Mouse (Mus musculus) liver, embryonic 12.5 days (tissue): ENCODE measurements around the gene Hcrtr1. TPM values are rescaled to one million over a fixed set of nuclear protein-coding genes. Genes with fewer than 3 reads are reported as not detected.

Experiments used
- ATAC-seq: fragments of 200-750 bp; cut with Nextera tagmentation; 2 replicates; pipeline ENCODE4 v1.8.0; 2017; ENCODE audit warnings: moderate number of reproducible peaks, mild to moderate bottlenecking, moderate library complexity
- H3K27ac ChIP-seq: fragments of 300-500 bp; sonication (generic); 2 replicates; pipeline ENCODE4 v1.5.1; 2016; ENCODE audit warnings: mild to moderate bottlenecking
- H3K27me3 ChIP-seq: fragments of 300-500 bp; sonication (generic); replicated peaks from 2 replicates; pipeline ENCODE4 v1.6.1; 2016; ENCODE audit warnings: mild to moderate bottlenecking, moderate library complexity
- H3K36me3 ChIP-seq: fragments of 300-500 bp; sonication (generic); 2 replicates; pipeline ENCODE4 v1.6.1; 2016; ENCODE audit warnings: mild to moderate bottlenecking, moderate library complexity
- H3K4me1 ChIP-seq: fragments of 300-500 bp; sonication (generic); 2 replicates; pipeline ENCODE4 v1.6.1; 2016
- H3K4me2 ChIP-seq: fragments of 300-500 bp; sonication (generic); 2 replicates; pipeline ENCODE4 v1.6.1; 2016; ENCODE audit warnings: mild to moderate bottlenecking, moderate library complexity
- H3K4me3 ChIP-seq: fragments of 300-500 bp; sonication (generic); 2 replicates; pipeline ENCODE4 v1.5.1; 2016; ENCODE audit warnings: mild to moderate bottlenecking, moderate library complexity
- H3K9ac ChIP-seq: fragments of 300-500 bp; sonication (generic); 2 replicates; pipeline ENCODE4 v1.6.1; 2016; ENCODE audit warnings: mild to moderate bottlenecking, moderate library complexity
- H3K9me3 ChIP-seq: fragments of 300-500 bp; sonication (generic); replicated peaks from 2 replicates; pipeline ENCODE4 v1.6.1; 2016; ENCODE audit warnings: mild to moderate bottlenecking, moderate library complexity
- WGBS: fragments of 180-500 bp; shearing (Covaris S2); methylation state at CpG from one replicate; pipeline ENCODE4 v1.1.7; 2016; ENCODE audit not compliant: insufficient replicate concordance; 5-methylcytosine and 5-hydroxymethylcytosine counted together
- polyA plus RNA-seq: library from polyadenylated mRNA; unstranded; fragments of >200 nt; fragmentation: Nextera tagmentation; extraction: Ambion mirVana; gene quantifications from 2 replicates; pipeline ENCODE4 v1.2.1, GENCODE M21; 2016

The Hcrtr1 gene
- polyA plus RNA-seq, 1 experiment from 2014 or later: not detected

- Histone ChIP-seq H3K4me1 (no peaks in the 10 kb centered on the region), H3K27me3 (peaks cover 67% of the 10 kb centered on the region), H3K27ac (no peak overlapping the region), H3K9ac (no peak overlapping the region), H3K9me3 (no peaks in the 10 kb centered on the region), H3K36me3 (no peaks in the 10 kb centered on the region), H3K4me3 (no peak overlapping the region), H3K4me2 (no peak overlapping the region)
- ATAC-seq: no peak
- 49% methylated on average over 7 of the region's 7 CpGs for WGBS
Measured at GRCm38 (mm10) chr4:130084331-130084945, 54.7 kb downstream of the Hcrtr1 start.

- Histone ChIP-seq H3K27me3 (peaks cover 70% of the 10 kb centered on the region), H3K4me2 (no peak overlapping the region), H3K4me3 (no peak overlapping the region), H3K9me3 (no peaks in the 10 kb centered on the region), H3K36me3 (no peaks in the 10 kb centered on the region), H3K4me1 (no peaks in the 10 kb centered on the region), H3K9ac (no peak overlapping the region), H3K27ac (no peak overlapping the region)
- 51% methylated on average over 9 of the region's 9 CpGs for WGBS
- no peak for ATAC-seq
Measured at GRCm38 (mm10) chr4:130082211-130082610, 56.9 kb downstream of the Hcrtr1 start.

- no peak for ATAC-seq
- no peak overlapping the region for H3K4me3 ChIP-seq
- WGBS: 59% methylated on average over 19 of the region's 19 CpGs
- H3K4me1 ChIP-seq: no peaks in the 10 kb centered on the region
- no peak overlapping the region for H3K27ac ChIP-seq
- H3K36me3 ChIP-seq: no peaks in the 10 kb centered on the region
- peaks cover 76% of the 10 kb centered on the region for H3K27me3 ChIP-seq
- H3K9ac ChIP-seq: no peak overlapping the region
- no peak overlapping the region for H3K4me2 ChIP-seq
- no peaks in the 10 kb centered on the region for H3K9me3 ChIP-seq
Measured at GRCm38 (mm10) chr4:130081345-130082190, 57.6 kb downstream of the Hcrtr1 start.

Other genes with a start within 250 kb of the Hcrtr1 start
- gene Spocd1, start 210.1 kb downstream of the Hcrtr1 start, polyA plus RNA-seq: 0.04 TPM in 2 replicates
- gene Adgrb2, start 154.5 kb downstream of the Hcrtr1 start, polyA plus RNA-seq: 0.17 and 0.92 TPM in 2 replicates
- 4.2 and 4.9 TPM in 2 replicates for gene Col16a1, start 91.5 kb downstream of the Hcrtr1 start, polyA plus RNA-seq
- gene Pef1, start 36.8 kb downstream of the Hcrtr1 start, polyA plus RNA-seq: 41.9 and 42.5 TPM in 2 replicates
- gene Tinagl1, start 35.8 kb upstream of the Hcrtr1 start, polyA plus RNA-seq: 30.9 and 32.6 TPM in 2 replicates
- not detected in 2 replicates for gene Gm853, start 83.0 kb upstream of the Hcrtr1 start, polyA plus RNA-seq
- gene Serinc2, start 139.8 kb upstream of the Hcrtr1 start, polyA plus RNA-seq: 1.7 and 3.1 TPM in 2 replicates
- gene Fabp3, start 169.2 kb upstream of the Hcrtr1 start, polyA plus RNA-seq: 1.3 and 1.5 TPM in 2 replicates
- gene Gm10570, start 169.3 kb upstream of the Hcrtr1 start, polyA plus RNA-seq: not detected in 2 replicates
- 52.1 and 52.9 TPM in 2 replicates for gene Zcchc17, start 220.6 kb upstream of the Hcrtr1 start, polyA plus RNA-seq
- 112 and 119 TPM in 2 replicates for gene Snrnp40, start 220.8 kb upstream of the Hcrtr1 start, polyA plus RNA-seq